Mouse (Mus musculus) midbrain, postnatal 0 days (tissue): ENCODE results near the gene Pou6f1. TPM values are rescaled to one million over a fixed set of nuclear protein-coding genes. Genes with fewer than 3 reads are reported as not detected.
A peak's percentile ranks its signal among the peaks of the same experiment; 100 is the strongest.
"Not testable (repeated sequence)": the region's sequence is repeated elsewhere in the genome, so short reads cannot be mapped to it uniquely, and the experiment has no call there.

Source experiments
- ATAC-seq: fragments of 200-750 bp; cut with Nextera tagmentation; 2 replicates; pipeline ENCODE4 v1.8.0; 2017; ENCODE audit warnings: moderate number of reproducible peaks, mild to moderate bottlenecking, moderate TSS enrichment, moderate library complexity; ENCODE audit not compliant: low FRiP score
- DNase-seq: peaks from one replicate; pipeline ENCODE4 v3.0.0-alpha.2; 2015; ENCODE audit warnings: low spot score
- H3K27ac ChIP-seq: fragments of 300-500 bp; sonication (generic); 2 replicates; pipeline ENCODE4 v1.5.1; 2014; ENCODE audit warnings: low read depth, mild to moderate bottlenecking, low read length, mixed read lengths
- H3K27me3 ChIP-seq: fragments of 300-500 bp; sonication (generic); 2 replicates; pipeline ENCODE4 v1.6.1; 2014; ENCODE audit warnings: low read length, control low read depth, mixed read lengths; ENCODE audit not compliant: insufficient read depth
- H3K36me3 ChIP-seq: fragments of 300-500 bp; sonication (generic); 2 replicates; pipeline ENCODE4 v1.6.1; 2014; ENCODE audit warnings: low read length, control low read depth, mixed read lengths; ENCODE audit not compliant: insufficient read depth
- H3K4me1 ChIP-seq: fragments of 300-500 bp; sonication (generic); 2 replicates; pipeline ENCODE4 v1.6.1; 2014; ENCODE audit warnings: mild to moderate bottlenecking, control low read depth, antibody characterized with exemption, low read length, mixed read lengths; ENCODE audit not compliant: insufficient read depth
- H3K4me2 ChIP-seq: fragments of 300-500 bp; sonication (generic); 2 replicates; pipeline ENCODE4 v1.6.1; 2014; ENCODE audit warnings: low read depth, mild to moderate bottlenecking, low read length, mixed read lengths; ENCODE audit not compliant: poor library complexity, severe bottlenecking
- H3K4me3 ChIP-seq: fragments of 300-500 bp; sonication (generic); 2 replicates; pipeline ENCODE4 v1.5.1; 2014; ENCODE audit warnings: low read depth, mild to moderate bottlenecking, low read length, moderate library complexity
- H3K9ac ChIP-seq: fragments of 300-500 bp; sonication (generic); replicated peaks from 2 replicates; pipeline ENCODE4 v1.6.1; 2014; ENCODE audit warnings: mild to moderate bottlenecking, low read length, moderate library complexity, mixed read lengths; ENCODE audit not compliant: poor library complexity, severe bottlenecking
- H3K9me3 ChIP-seq: fragments of 300-500 bp; sonication (generic); 2 replicates; pipeline ENCODE4 v1.6.1; 2016; ENCODE audit warnings: low read length, control low read depth
- CTCF ChIP-seq: IDR thresholded peaks from 2 replicates; pipeline ENCODE4 v1.5.1; 2016; ENCODE audit warnings: antibody characterized with exemption, mild to moderate bottlenecking
- WGBS: fragments of 180-500 bp; shearing (Covaris S2); extraction: QIAGEN DNeasy Blood & Tissue Kit; methylation state at CpG from one replicate; pipeline ENCODE4 v1.1.7; 2014; 5-methylcytosine and 5-hydroxymethylcytosine counted together
- polyA plus RNA-seq: library from polyadenylated mRNA; unstranded; fragments of >200 nt; fragmentation: Nextera tagmentation; extraction: Ambion mirVana; gene quantifications from 2 replicates; pipeline ENCODE4 v1.2.1, GENCODE M21; 2015
- total RNA-seq: library from RNA; depleted of rRNA; stranded (reverse); fragments of >200 nt; gene quantifications from 2 replicates; pipeline ENCODE4 v1.2.3, GENCODE M21; 2014

Gene Pou6f1
- total and polyA plus RNA-seq, 2 experiments from 2014 or later = 30.6 to 111 TPM

DNA sequence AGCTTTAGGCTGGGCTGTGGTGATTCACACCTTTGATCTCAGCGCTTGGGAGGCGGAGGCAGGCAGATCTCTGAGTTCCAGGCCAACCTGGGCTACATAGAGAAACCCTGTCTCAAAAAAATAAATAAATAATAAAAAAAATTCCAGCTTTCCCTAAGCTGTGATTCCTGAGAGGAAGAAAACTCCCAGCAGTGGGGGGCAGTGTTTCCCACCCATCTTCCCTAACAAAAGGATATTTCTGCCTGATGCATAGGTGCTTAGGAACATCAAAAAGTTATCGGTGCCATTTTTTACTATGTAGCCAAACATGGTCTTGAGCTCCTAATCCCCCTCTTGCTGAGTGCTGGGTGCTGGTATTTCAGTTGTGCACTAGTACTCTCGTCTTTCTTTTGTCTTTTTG is 49.5 kb downstream of the Pou6f1 start:
- no peak overlapping the region for H3K27ac ChIP-seq
- H3K4me2 ChIP-seq = peak overlapping the region; percentile 89; the same call in 1 of the 2 replicates
- peak; percentile 17; the same call in 1 of the 2 replicates for TF ChIP-seq CTCF
- no peak for ATAC-seq
- H3K9me3 ChIP-seq = no peaks in the 10 kb centered on the region
- WGBS = 88% methylated on average over 4 of the region's 4 CpGs
- H3K4me3 ChIP-seq = no peak overlapping the region
- H3K9ac ChIP-seq = no peak overlapping the region
- no peaks in the 10 kb centered on the region for H3K27me3 ChIP-seq
- DNase-seq = no peak
- no peaks in the 10 kb centered on the region for H3K36me3 ChIP-seq
- peaks cover 4% of the 10 kb centered on the region; the same call in 1 of the 2 replicates for H3K4me1 ChIP-seq

DNA sequence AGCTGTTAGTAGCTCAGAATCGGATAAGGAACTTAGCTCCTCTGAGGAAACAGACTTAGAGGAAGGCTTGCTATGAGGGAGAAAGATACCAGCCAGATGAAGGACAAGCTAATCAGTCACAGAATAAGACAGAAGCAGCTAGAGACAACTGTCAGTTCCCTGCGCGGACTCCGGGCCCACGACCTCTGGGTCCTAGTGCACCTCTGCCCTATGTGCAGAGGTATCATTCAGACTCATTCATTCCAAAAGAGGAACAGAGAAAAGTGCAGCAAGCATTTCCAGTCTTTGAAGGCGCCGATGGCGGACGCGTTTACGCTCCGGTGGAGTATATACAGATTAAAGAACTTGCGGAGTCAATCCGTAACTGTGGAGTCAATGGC is 56.1 kb downstream of the Pou6f1 start:
- H3K4me2 ChIP-seq, H3K4me3 ChIP-seq, ATAC-seq, H3K36me3 ChIP-seq, H3K9ac ChIP-seq, DNase-seq, H3K9me3 ChIP-seq, H3K4me1 ChIP-seq, H3K27ac ChIP-seq, H3K27me3 ChIP-seq: not testable (repeated sequence)
- 98% methylated on average over 14 of the region's 14 CpGs for WGBS

DNA sequence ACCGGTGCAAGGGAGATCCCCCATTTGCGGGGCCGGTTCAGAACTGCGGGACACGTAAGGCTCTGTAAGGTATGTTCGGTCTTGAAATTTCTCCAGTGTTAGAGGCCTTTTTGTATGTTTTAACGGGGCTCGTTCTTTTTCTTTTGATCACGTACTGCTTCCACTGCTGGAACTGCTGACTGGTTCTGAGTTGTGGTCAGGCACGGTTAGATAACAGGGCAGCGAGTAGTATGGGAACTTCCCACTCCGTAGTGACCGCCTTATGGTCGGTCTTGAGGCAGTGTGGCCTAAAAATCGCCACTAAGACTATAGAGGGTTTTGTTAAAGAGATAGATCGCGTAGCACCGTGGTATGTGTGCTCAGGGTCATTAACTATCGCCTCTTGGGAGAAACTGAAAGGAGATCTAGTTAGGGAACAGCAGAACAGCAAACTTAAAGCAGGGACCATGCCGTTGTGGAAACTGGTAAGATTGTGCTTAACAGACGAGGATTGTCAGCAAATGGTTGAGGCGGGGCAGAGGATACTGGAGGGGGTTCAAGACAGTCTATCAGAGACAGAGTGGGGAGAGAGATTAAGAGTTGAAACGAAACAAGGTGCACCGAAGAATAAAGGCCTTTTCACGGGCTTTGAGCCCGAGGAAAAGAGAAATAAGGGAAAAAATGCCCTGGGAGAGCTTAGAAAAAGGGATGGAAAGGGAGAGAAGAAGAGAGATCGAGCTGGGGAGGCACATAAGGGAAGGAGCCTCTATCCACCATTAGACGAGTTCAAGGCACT is 56.7 kb downstream of the Pou6f1 start:
- 97% methylated on average over 25 of the region's 28 CpGs for WGBS
- not testable (repeated sequence) for ATAC-seq

GRCm38 (mm10) chr15:100541426-100541825 is 58.4 kb downstream of the Pou6f1 start:
- Histone ChIP-seq H3K4me2 (no peak overlapping the region), H3K27me3 (no peaks in the 10 kb centered on the region), H3K4me1 (no peaks in the 10 kb centered on the region), H3K9me3 (no peaks in the 10 kb centered on the region), H3K27ac (no peak overlapping the region), H3K9ac (no peak overlapping the region), H3K4me3 (no peak overlapping the region), H3K36me3 (no peaks in the 10 kb centered on the region)
- no peak for DNase-seq
- 95% methylated on average over 4 of the region's 4 CpGs for WGBS
- ATAC-seq = no peak
- TF ChIP-seq CTCF = no peak

More for the DNA sequence above, 56.7 kb downstream of the Pou6f1 start:
- H3K9ac ChIP-seq, H3K4me2 ChIP-seq, DNase-seq, H3K9me3 ChIP-seq, H3K4me1 ChIP-seq, H3K27me3 ChIP-seq, H3K27ac ChIP-seq, H3K4me3 ChIP-seq, H3K36me3 ChIP-seq: not testable (repeated sequence)

DNA sequence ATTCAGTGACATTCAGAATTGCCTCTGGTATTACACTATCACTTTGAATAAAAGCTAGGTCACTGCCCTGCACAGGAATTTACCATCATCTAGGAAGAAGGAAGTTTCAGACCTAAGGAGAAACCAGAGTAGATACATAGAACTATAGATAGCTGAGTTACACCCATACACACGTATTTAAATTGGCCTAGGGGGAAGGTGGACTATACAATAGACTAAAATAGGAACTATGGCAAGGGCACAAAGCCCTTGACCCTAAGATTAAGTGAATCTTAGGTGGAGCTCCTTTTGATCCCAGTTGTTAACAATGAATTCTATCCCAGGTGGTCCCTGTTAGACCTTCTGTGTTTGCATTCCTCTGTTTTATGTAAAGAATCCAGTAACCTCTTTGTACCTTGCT is 58.8 kb downstream of the Pou6f1 start:
- H3K27ac ChIP-seq, H3K36me3 ChIP-seq, H3K4me1 ChIP-seq, ATAC-seq, H3K4me3 ChIP-seq, H3K9ac ChIP-seq, H3K4me2 ChIP-seq, H3K9me3 ChIP-seq, H3K27me3 ChIP-seq, DNase-seq: not testable (repeated sequence)
- 76% methylated on average over 1 of the region's 1 CpGs for WGBS

- no peaks in the 10 kb centered on the region for H3K9me3 ChIP-seq
- H3K36me3 ChIP-seq = no peaks in the 10 kb centered on the region
- no peak overlapping the region for H3K27ac ChIP-seq
- no peak for ATAC-seq
- no peak overlapping the region for H3K9ac ChIP-seq
- DNase-seq = no peak
- 96% methylated on average over 9 of the region's 9 CpGs for WGBS
- H3K4me1 ChIP-seq = no peaks in the 10 kb centered on the region
- H3K27me3 ChIP-seq = no peaks in the 10 kb centered on the region
- no peak overlapping the region for H3K4me3 ChIP-seq
- H3K4me2 ChIP-seq = no peak overlapping the region
- no peak for TF ChIP-seq CTCF
Observed at GRCm38 (mm10) chr15:100539411-100539810, 60.4 kb downstream of the Pou6f1 start.
